Mouse (Mus musculus) layer of hippocampus, adult 8-10 months (tissue): ENCODE data around the gene Manbal. TPM values are rescaled to one million over a fixed set of nuclear protein-coding genes. Genes with fewer than 3 reads are reported as not detected.
"Not testable (repeated sequence)": the region's sequence is repeated elsewhere in the genome, so short reads cannot be mapped to it uniquely, and the experiment has no call there.

Experiments
- DNase-seq, 2 experiments: peaks; one replicate each; pipeline ENCODE4 v3.0.0; 2022; ENCODE audit warnings: low spot score in 2 of 2
- total RNA-seq, 4 experiments: library from RNA; stranded (reverse); gene quantifications; 2 replicates each; pipeline ENCODE4 v1.2.4; 2022

Gene Manbal
- total RNA-seq, 4 experiments from 2014 or later: 53.4 to 60.4 (median 58.8) TPM

- DNase-seq: no peak
These were observed 632 bp upstream of the Manbal start for GRCm38 (mm10) chr2:157366762-157367161.

GRCm38 (mm10) chr2:157367991-157368390, 597 bp downstream of the Manbal start:
- peak in 1 of 2 experiments; percentile 17 for DNase-seq

- no peak for DNase-seq
These were observed 4.3 kb downstream of the Manbal start for GRCm38 (mm10) chr2:157371696-157372095.

- no peak for DNase-seq
These were observed 6.3 kb downstream of the Manbal start for GRCm38 (mm10) chr2:157373681-157374080.

GRCm38 (mm10) chr2:157375051-157375450, 7.7 kb downstream of the Manbal start:
- DNase-seq: no peak

- DNase-seq: no peak
These were observed 8.7 kb downstream of the Manbal start for GRCm38 (mm10) chr2:157375794-157376757.

- no peak for DNase-seq
These were observed 9.6 kb downstream of the Manbal start for GRCm38 (mm10) chr2:157376995-157377394.

- no peak for DNase-seq
These were observed 17.4 kb downstream of the Manbal start for GRCm38 (mm10) chr2:157384836-157385235.

- not testable (repeated sequence) for DNase-seq
These were observed 21.7 kb downstream of the Manbal start for GRCm38 (mm10) chr2:157388901-157389590.

- no peak for DNase-seq
These were observed 22.2 kb downstream of the Manbal start for GRCm38 (mm10) chr2:157389591-157389921.

- DNase-seq: no peak
These were observed 24.9 kb downstream of the Manbal start for GRCm38 (mm10) chr2:157392331-157392730.

- no peak for DNase-seq
These were observed 26.2 kb downstream of the Manbal start for GRCm38 (mm10) chr2:157393549-157393948.

GRCm38 (mm10) chr2:157394868-157395267, 27.5 kb downstream of the Manbal start:
- no peak for DNase-seq

- DNase-seq: no peak
These were observed 28.0 kb downstream of the Manbal start for GRCm38 (mm10) chr2:157395371-157395770.

- no peak for DNase-seq
These were observed 28.6 kb downstream of the Manbal start for GRCm38 (mm10) chr2:157395960-157396359.

- DNase-seq: no peak
These were observed 30.0 kb downstream of the Manbal start for GRCm38 (mm10) chr2:157397376-157397775.

GRCm38 (mm10) chr2:157398539-157398938, 31.1 kb downstream of the Manbal start:
- no peak for DNase-seq

GRCm38 (mm10) chr2:157399797-157400196, 32.4 kb downstream of the Manbal start:
- no peak for DNase-seq

GRCm38 (mm10) chr2:157400491-157400890, 33.1 kb downstream of the Manbal start:
- no peak for DNase-seq

- DNase-seq: no peak
These were observed 33.9 kb downstream of the Manbal start for GRCm38 (mm10) chr2:157401261-157401660.

GRCm38 (mm10) chr2:157407596-157407995, 40.2 kb downstream of the Manbal start:
- DNase-seq: no peak

- DNase-seq: peak; percentile 71 to 82
These were observed 42.6 kb downstream of the Manbal start for GRCm38 (mm10) chr2:157409793-157410533.
